Mouse (Mus musculus) cerebellum, adult 2 months (tissue): ENCODE measurements at regions not wholly inside any gene's neighbourhood (a gene's known extent, or its start where the extent isn't known, plus 50 kb on each side); places are given as distances from the start of the nearest gene placed in this dataset.

ENCODE experiments used
- DNase-seq, 2 experiments: peaks; one replicate each; pipeline ENCODE4 v3.0.0; 2021
- H3K27ac ChIP-seq: fragments of 200-500 bp; 2 replicates; pipeline ENCODE4 v1.5.1; 2012; ENCODE audit warnings: low read length, control low read depth, inconsistent platforms; ENCODE audit not compliant: insufficient read depth
- H3K27me3 ChIP-seq: fragments of 200-500 bp; 2 replicates; pipeline ENCODE4 v1.6.1; 2012; ENCODE audit warnings: inconsistent platforms, mild to moderate bottlenecking, low read length, moderate library complexity; ENCODE audit not compliant: control insufficient read depth, insufficient read depth
- H3K4me1 ChIP-seq: fragments of 200-500 bp; 2 replicates; pipeline ENCODE4 v1.6.1; 2011; ENCODE audit warnings: low read length; ENCODE audit not compliant: control insufficient read depth, insufficient read depth
- H3K4me3 ChIP-seq: fragments of 200-500 bp; replicated peaks from 2 replicates; pipeline ENCODE3; 2011; ENCODE audit warnings: mild to moderate bottlenecking, low read depth, low read length, control low read depth; ENCODE audit not compliant: insufficient read depth
- CTCF ChIP-seq: fragments of 200-500 bp; IDR thresholded peaks from 2 replicates; pipeline ENCODE4 v1.5.1; 2011; ENCODE audit warnings: low read depth, mild to moderate bottlenecking, control low read depth, low read length, moderate library complexity, borderline replicate concordance; ENCODE audit not compliant: insufficient read depth
- POLR2A ChIP-seq: fragments of 200-500 bp; IDR thresholded peaks from 2 replicates; pipeline ENCODE4 v1.6.1; 2011; ENCODE audit warnings: low read length, control low read depth, borderline replicate concordance; ENCODE audit not compliant: insufficient read depth
- WGBS: fragments of 180-500 bp; shearing (Covaris S2); methylation state at CpG from one replicate; pipeline ENCODE4 v1.1.7; 2018; 5-methylcytosine and 5-hydroxymethylcytosine counted together

DNA sequence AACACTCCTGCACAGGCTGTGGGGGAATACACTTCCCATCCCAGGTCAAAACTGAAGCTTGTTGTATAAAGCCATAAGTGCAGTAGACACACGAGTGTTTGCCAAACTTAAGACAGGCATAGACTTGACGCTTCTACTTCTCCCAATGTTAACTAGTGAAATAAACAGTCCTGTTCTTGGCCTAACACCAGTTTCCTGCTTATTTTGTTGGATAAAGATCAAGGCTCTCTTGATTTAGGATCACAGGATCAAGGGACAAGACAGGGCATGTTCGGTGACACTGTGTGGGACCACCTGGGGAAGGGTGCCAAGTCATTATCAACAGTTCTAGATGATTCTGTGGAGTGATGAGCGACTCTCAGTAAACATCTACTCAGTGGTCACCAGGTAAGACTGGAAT is 114.3 kb upstream of the Serp2 start:
- WGBS = 82% methylated on average over 4 of the region's 4 CpGs
- H3K27ac ChIP-seq = no peak overlapping the region
- no peak for DNase-seq
- H3K27me3 ChIP-seq = no peaks in the 10 kb centered on the region
- no peak overlapping the region for H3K4me3 ChIP-seq
- no peaks in the 10 kb centered on the region for H3K4me1 ChIP-seq
- no peak for TF ChIP-seq POLR2A

DNA sequence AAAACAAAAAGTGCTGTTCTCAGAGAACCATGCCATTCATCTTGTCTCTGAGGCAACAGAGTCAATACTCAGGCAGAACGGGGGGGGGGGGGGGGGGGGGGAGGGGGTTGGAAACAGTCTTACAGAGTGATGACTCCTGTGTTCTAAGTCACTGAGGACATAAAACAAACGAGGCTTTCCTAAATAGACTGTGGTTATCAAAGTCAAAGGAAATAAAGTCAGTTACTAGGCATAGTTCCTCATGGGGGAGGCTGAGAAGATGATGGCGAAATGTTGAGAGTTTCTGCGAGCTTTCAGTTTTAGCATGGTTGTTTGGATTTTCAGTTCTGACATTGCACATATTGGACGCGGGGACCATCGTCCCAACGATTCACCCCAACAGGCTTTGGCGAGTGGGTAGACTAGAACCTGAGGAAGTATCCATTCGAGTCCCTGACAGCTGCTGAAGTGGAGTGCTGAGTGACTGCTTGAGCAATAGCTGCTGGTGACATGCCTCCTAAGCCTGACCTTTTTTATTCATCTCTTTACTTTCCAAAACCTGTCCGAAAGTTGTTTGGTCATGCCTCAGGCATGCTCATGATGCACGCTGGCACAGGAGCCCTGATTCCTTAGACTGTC is 109.2 kb upstream of the Serp2 start:
- Histone ChIP-seq H3K27ac (no peak overlapping the region), H3K27me3 (no peaks in the 10 kb centered on the region), H3K4me1 (no peaks in the 10 kb centered on the region), H3K4me3 (no peak overlapping the region)
- no peak for DNase-seq
- WGBS = 72% methylated on average over 12 of the region's 12 CpGs
- no peak for TF ChIP-seq POLR2A

DNA sequence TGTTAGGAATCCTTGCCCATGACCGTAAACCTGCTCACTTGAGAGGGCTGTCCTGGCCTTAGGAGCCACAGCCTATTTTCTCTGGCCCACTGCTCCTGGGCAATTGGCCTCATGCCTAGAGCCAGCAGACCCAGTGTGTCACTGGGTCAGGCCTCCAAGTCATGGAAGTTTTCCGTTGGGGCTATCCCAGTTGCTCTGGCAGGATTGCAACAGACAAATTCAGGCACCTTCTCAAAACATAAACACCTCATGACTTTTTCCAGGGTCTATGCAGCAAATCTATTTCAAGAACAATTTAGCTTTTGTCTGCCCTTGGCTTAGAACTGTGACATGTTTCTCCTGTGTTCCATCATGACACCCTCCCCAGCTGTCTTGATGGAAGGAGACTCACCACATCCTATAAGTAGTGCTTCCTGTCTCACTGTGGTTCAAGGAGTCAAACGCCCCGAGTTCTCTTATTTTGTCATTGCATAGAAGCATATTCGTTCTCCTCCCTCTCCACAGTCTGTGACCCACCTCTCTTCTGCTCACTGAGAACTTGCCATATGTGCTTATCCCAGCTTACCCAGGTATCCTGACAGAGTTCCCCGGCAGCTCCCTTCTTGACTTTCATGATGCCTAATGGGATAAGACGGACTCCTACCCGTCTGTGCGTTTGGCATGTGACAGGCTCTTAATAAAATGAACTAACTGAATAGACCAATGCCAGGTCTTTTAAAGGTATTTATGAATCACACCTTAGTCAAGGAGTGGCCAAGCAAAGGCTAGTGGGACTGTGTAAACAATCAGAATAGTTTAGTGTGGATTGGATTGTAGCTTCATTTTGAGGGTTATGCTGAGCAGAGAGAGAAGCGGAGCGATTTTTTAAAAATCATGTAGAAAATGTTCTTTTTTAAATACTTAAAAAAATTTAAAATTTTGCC is 108.2 kb upstream of the Serp2 start:
- TF ChIP-seq CTCF (no peak), POLR2A (no peak)
- H3K4me1 ChIP-seq = peaks cover under 1% of the 10 kb centered on the region; the same call in 1 of the 2 replicates

DNA sequence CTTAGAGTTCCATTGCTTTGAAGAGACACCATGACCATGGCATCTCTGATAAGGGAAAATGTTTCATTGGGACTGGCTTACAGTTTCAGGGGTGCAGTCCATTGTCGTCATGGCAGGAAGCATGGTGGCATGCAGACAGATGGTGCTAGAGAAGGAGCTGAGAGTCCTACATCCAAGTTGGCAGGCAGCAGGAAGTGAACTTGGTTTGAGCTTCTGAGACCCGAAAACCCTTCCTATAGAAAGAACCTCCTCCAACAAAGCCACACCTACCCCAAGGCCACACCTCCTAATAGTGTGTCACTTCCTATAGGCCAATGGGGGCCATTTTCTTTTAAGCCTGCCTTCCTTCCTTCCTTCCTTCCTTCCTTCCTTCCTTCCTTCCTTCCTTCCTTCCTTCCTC is 107.1 kb upstream of the Serp2 start:
- no peak for DNase-seq
- Histone ChIP-seq H3K27me3 (no peaks in the 10 kb centered on the region), H3K4me1 (peaks cover 11% of the 10 kb centered on the region; the same call in 1 of the 2 replicates), H3K4me3 (no peak overlapping the region), H3K27ac (no peak overlapping the region)
- no peak for TF ChIP-seq CTCF
- no peak for TF ChIP-seq POLR2A
- 82% methylated on average over 2 of the region's 2 CpGs for WGBS

More for the DNA sequence above, 108.2 kb upstream of the Serp2 start:
- Histone ChIP-seq H3K27ac (no peak overlapping the region), H3K27me3 (no peaks in the 10 kb centered on the region), H3K4me3 (no peak overlapping the region)
- 79% methylated on average over 11 of the region's 11 CpGs for WGBS
- no peak for DNase-seq

DNA sequence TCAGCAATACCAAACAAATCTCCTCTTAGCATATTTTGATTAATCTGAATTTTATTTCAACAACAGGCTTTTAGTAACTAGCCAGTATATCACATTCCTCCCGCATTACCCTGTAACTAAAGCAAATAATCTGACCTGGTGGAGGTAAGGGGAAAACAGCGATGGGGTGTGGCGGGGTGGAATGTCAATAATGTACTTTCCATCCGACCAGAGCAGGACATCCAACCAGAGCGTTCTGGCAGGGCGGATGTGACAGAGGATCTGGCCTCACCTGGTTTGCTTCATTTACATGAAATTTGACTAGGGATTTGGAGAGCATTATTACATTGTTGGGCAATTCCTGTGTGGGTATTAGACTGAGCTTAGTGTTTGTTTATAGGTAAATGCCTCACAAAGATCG is 106.2 kb upstream of the Serp2 start:
- Histone ChIP-seq H3K4me1 (peaks cover 18% of the 10 kb centered on the region), H3K27me3 (no peaks in the 10 kb centered on the region), H3K4me3 (no peak overlapping the region), H3K27ac (no peak overlapping the region)
- WGBS = 95% methylated on average over 7 of the region's 7 CpGs
- TF ChIP-seq CTCF (no peak), POLR2A (no peak)
- DNase-seq = no peak

DNA sequence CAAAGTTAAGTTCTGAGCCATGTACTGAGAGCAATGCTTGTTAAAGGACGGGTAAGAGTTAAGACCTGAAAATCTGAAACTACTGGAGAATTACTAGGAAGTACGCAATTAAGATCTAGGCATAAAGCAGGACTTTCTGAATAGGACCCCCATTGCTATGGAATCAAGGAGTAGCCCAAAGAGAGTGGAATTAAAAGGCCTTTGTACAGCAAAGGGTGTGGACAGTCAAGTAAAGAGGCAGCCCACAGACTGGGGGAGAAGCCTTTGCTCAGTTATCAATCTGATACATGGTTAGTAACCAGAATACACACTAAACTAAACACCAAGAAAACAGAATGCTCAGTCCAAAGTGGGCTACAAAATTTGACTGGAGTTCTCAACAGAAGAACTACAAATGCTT is 104.2 kb upstream of the Serp2 start:
- Histone ChIP-seq H3K27me3 (no peaks in the 10 kb centered on the region), H3K27ac (no peak overlapping the region), H3K4me3 (no peak overlapping the region), H3K4me1 (peaks cover 23% of the 10 kb centered on the region)
- DNase-seq = no peak
- no peak for TF ChIP-seq POLR2A
- no peak for TF ChIP-seq CTCF
- 98% methylated on average over 2 of the region's 2 CpGs for WGBS

DNA sequence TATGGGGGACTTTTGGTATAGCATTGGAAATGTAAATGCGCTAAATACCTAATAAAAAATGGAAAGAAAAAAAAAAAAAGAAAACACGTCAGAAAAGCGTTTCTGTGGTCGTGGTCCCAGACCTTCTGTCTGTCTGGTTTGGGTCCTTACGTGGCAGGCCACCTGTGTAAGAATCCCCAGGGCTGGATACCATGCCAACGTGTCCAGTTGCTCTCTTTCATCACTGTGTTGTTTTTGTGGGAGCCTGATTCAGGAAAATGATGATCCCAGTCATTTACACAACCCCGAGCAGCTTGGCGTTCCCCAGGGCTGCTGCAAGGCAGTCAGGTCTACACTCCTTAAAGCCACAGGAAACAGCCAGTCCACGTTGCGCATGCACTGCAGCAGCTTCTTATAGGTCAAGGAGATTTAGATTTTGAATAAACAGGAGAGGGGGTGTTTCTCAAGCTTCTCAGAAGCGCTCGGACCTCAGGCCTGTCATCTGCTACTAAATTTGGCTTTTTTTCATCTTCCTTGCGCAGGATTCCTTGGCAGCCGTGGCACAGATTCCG is 102.3 kb upstream of the Serp2 start:
- H3K4me3 ChIP-seq = peak overlapping the region; percentile 2
- DNase-seq = peak; percentile 39 to 45
- TF ChIP-seq POLR2A (no peak), CTCF (no peak)
- no peaks in the 10 kb centered on the region for H3K27me3 ChIP-seq
- WGBS = 36% methylated on average over 15 of the region's 15 CpGs
- peaks cover 23% of the 10 kb centered on the region for H3K4me1 ChIP-seq
- no peak overlapping the region for H3K27ac ChIP-seq

DNA sequence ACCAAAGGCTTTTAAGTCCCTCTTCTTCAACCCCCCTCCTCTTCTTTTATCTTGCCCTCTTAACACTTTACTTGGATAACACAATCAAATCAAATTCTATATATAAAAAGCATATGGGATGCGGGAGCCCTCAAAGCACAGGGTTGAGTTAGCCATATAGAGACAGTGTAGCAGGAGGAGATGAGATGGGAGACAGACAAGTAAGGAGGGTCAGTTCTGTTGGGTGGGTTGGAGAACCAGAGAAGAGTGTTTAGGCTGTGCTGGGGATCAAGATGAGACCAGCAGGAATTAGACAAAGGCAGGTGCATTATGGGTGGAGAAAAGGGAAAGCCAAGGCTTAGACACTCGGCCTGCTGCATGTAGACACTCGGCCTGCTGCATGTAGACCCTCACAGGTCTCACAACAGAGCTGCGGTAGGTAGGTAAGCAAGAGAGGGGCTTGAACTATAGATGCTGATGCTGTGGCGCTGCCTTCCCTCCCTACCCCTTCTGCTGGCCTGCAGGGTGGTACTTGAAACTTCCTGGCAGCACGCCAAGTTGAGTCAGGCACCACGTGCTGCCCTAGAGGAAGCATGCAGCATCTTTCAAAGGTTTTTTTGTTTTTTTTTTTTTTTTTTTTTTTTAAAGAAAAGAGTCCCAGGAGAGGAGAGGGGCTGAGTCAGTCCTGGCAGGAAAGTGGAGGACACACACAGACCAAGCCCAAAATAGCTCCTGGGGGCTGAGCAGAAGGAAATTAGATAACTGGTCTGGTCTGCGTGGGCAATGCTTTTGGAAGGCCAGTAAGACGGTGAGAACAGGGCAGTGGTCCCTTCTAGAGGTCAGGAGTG is 101.3 kb upstream of the Serp2 start:
- Histone ChIP-seq H3K4me3 (no peak overlapping the region), H3K4me1 (peaks cover 23% of the 10 kb centered on the region), H3K27me3 (no peaks in the 10 kb centered on the region), H3K27ac (no peak overlapping the region)
- DNase-seq = peak; percentile 37 to 39
- TF ChIP-seq CTCF (no peak), POLR2A (no peak)
- 62% methylated on average over 9 of the region's 9 CpGs for WGBS
